Mouse (Mus musculus) heart, postnatal 25 days (tissue): ENCODE measurements at regions not wholly inside any gene's neighbourhood (a gene's known extent, or its start where the extent isn't known, plus 50 kb on each side); places are given as distances from the start of the nearest gene placed in this dataset.
"Not testable (repeated sequence)": the region's sequence is repeated elsewhere in the genome, so short reads cannot be mapped to it uniquely, and the experiment has no call there.

Source experiments
- DNase-seq: peaks from one replicate; pipeline ENCODE4 v3.0.0; 2022; ENCODE audit warnings: low spot score
- intact Hi-C: fragments of 180-260 bp; cut with DNase I; formaldehyde crosslinking; loops from one replicate; pipeline ENCODE4 v1.15.1; 2025

DNA sequence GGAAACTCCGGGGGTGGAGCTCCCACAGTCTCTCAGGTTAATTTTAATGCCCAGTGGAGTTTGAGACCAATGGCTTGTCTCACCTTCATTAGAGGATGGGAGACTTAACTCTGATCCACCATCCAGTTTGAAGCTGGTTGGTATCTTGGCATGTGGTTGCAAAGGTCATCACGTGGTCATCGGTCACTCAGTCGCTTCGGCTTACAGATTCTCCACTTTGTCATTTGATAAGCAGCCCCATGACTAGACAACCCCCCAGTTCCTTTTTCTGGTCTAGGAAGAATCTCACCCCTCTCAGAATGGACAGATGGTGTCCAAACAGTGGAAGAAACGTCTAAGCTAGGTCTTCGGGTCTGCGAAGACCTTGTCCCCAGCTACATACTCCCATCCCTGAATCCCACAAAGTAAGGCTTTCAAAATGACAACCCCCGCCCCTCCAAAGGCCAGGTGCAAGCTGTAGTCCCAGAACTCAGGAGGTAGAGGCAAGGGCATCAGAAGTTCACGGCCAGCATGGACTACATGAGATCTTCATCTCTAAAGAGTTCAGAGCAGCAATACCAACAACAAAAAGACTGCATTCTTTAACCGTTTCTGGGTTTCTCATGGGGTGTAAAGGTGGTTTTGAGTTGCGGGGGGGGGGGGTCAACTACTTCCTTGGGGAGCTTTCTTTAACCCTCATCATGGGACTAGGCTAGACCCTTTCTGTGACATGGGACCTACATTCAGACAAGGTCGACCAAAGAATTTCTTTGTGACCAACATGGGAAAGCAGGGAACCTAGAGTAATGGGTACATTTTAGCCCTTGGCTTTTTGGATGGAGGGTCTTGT, 60.6 kb upstream of the Cpm start:
- intact Hi-C loops = no loop called here
- no peak for DNase-seq

DNA sequence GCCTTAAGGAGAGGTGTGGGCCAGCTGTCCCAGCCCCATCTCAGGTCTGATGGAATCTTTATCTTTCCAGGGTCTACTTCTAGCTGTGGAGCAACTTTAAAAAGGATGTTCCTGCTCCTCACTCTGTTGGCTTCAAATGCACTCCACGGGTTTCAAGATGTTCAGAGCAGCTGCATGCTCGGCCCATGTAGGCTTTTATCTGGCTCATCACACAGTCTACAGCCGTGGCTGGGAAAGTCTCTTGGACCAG, 61.2 kb upstream of the Cpm start:
- no peak for DNase-seq
- intact Hi-C loops = no loop called here

DNA sequence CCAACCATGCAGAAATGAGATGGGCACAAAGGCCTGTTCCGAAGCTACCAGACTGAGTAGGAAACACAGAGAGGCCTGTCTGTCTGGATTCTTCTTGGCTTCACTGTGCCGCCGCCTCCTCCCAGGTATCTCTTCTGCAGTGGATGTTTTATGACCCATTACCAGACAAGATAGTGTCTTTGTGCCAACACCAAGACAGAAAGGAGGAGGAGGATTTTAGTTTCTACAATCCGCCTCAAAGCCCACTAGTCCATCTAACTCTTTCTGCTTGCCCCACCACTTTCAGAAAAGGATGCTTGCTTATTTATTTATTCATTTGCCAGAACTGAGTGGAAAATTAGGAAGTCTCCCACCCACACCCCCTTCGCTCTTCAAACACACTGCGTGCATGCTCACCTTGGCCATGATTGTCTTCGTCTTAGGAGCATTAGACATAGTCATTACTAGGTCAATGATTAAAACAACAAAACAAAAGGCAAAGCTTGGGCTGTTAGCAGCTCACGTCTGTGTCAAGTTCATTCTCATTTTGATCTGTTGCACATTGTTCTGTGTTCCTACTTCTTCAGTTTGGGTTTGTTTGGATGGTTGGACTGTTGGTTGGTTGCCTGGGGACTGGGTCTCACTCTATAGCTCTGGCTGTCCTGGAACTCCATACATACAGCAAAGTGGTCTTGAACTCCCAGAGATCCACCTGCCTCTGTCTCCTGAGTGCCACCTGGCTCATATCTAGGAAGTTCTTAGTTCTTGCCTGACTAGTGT, 61.7 kb upstream of the Cpm start:
- no peak for DNase-seq
- intact Hi-C loops = no loop called here

DNA sequence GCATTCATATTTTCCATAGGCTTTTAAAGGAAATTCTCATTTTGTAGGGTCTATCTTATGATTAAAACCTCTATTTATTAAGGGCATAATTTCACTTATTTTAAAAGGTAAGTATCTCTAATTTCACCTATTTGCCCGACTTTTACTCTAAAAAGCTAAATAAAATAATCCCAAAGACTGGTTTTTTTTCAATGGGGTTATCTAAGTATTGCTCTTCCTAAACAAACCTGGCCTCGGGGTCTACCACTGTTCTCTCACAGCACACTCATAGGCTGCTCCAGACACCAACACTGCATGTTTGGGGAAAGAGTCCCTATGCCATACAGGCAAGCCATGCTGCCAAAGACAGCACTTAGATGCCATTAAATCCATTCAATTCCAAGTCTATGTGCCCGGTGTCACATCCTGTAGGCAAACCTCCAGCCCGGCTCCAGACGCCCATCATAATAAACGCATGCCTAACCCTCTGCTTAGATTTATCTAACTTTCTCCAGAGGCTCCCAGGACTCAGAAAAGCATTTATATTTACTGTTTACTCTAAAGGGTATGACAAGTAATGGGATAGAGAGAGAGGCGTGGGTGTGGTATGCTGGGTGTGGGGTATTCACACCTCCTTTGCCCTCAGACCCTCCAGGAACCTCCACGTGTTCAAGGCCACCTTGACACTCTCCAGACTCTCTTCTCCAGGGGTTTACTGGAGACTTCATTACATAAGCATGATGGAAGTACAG, 62.5 kb upstream of the Cpm start:
- intact Hi-C loops = no loop called here

DNA sequence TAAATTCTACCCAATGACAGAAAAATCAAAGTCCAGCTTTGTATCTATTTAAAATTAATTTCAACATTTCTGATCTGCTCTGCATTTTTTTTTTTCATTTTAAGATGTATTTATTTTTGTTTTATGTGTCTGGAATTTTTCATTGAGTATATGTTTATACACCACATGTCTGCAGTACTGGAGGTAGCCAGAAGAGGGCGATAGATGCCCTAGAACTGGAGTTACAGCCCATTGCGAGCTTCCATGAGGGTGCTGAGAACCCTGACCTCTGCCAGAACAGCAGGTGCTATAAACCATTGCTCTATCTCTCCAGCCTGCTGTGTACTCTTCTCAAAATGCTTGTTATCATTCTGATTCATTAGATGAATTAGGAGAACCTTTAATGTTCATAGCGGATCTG, 63.1 kb upstream of the Cpm start:
- intact Hi-C loops = no loop called here
- no peak for DNase-seq

More for the DNA sequence above, 62.5 kb upstream of the Cpm start:
- DNase-seq = no peak

DNA sequence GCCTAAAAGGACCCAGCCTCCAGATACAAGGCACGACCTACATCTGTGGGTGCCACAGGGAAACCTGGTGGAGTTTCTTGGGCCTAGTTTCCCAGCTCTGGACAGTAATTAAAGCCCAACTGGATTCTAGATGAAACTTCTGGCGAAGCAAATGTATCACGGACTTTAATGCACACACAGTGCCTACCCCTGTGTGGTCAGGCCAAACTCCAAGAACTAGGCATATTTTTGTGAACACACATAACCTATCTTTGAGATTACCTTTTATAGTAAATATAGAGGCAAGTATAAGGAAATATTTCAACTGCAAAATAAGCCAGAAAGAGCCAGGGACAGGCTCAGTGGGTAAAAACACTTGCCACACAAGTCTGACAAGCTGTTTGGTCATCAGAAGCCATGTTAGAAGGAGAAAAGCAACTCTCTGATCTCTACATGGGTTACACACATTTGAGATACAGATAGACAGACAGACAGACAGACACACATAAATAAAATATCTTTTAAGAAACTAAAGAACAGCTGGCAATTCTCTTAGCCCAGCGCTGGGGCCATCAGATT, 63.7 kb upstream of the Cpm start:
- intact Hi-C loops = no loop called here

DNA sequence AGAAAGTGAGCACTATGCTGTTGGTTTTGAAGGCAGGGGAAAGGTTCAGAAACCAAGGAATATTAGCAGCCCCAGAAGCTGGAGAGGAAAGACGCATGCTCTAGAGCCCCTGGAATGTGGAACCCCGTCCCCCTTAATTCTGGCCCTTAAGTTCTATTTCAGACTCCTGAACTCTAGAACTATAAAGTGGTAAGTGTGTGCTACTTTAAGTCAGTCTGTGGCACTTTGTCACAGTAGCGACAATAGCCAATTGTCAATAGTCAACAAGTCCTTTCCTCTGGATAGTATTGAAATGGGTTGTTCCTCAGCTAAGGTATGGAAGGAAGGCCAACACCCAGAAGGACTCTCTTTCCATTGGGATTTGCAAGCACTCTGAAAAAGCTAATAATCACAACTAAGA, 64.2 kb upstream of the Cpm start:
- intact Hi-C loops = no loop called here
- DNase-seq = no peak

More for the DNA sequence above, 63.7 kb upstream of the Cpm start:
- no peak for DNase-seq

DNA sequence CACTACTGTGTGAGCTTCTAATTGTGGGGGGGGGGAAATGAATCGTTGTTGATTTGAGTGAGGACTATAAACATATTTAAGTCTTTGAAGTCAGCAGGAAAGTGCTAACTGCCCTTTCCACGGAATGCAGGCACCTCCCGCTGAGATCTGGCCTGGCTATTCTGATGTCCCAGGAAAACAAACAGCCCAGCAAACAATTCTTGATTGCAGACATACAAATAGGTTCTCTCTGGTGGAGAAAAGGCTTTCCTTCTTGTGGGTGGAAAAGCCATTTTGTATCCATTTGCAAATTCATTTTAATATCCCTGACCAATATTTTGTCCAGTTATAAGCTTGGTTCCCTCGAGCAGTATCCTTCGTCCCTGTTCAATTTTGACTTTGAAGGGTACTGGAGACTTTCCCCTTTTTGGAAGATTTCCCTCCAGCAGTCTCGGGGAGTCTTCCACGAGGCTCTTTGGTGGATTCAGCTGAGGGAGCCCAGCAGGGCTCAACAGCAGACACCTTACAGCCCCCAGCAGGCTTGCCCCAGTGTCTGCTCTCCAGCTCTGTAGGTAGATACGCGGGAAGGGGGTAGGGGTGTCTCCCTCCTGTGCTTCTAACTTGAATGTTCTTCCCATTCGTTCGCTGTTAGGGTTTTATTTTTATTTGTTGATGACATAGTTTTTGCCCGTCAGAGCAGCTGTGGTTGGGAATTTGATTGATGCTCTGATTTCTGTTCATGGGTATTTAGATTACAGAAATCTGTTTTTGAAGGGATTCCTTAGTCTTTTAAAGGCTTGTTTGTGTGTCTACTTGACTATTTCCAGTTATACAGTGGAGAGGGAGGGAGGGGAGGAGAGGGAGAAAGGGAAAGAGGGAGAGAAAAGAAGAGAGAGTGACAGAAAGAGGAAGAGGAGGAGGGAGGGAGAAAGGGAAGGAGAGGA, 64.9 kb upstream of the Cpm start:
- DNase-seq = no peak
- intact Hi-C loops = no loop called here

DNA sequence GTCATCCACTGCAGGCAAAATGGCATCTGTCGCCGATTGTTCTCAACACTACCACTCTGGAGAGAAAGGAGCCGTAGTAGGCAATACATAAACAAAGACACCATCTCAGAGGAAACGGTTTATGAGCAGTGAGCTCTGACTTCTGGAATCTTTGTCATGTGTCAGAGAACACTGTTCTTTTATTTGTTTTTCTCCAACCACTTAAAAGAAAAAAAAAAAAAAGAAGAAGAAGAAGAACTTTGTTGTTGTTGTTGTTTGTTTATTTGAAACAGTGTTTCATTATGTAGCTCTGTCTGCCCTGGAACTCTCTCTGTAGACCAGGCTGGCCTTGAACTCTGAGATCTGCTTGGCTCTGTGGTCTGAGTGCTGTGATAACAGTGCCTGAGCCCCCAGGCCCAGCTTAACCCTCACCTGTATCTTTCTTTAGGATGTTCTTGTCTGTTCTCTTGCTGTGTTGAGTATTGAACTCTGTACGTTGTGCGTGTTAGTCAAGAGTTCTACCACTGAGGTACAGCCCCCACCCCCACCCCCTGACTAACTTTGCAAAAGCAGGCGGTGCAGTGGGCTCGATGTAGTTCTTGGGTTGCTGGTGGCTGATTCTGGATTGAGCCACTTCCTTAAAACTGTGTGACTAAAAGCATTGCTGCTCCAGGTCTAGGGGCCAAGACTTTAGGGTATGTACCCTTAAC, 65.7 kb upstream of the Cpm start:
- intact Hi-C loops = no loop called here

DNA sequence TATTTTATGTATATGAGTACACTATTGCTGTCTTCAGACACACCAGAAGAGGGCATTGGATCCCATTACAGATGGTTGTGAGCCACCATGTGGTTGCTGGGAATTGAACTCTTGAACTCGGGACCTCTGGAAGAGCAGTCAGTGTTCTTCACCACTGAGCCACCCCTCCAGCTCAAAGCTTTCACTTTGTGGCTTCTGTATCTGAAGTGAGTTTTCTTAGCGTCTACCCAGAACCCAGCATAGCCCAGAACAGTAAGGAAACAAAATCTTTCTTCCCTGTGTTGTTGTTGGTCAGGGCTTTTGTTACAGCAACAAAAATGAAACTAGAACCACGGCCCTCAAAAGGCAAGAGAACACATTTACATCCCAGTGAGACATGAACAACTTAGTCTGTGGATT, 66.5 kb upstream of the Cpm start:
- intact Hi-C loops = not testable (repeated sequence)

More for the DNA sequence above, 65.7 kb upstream of the Cpm start:
- DNase-seq = no peak

DNA sequence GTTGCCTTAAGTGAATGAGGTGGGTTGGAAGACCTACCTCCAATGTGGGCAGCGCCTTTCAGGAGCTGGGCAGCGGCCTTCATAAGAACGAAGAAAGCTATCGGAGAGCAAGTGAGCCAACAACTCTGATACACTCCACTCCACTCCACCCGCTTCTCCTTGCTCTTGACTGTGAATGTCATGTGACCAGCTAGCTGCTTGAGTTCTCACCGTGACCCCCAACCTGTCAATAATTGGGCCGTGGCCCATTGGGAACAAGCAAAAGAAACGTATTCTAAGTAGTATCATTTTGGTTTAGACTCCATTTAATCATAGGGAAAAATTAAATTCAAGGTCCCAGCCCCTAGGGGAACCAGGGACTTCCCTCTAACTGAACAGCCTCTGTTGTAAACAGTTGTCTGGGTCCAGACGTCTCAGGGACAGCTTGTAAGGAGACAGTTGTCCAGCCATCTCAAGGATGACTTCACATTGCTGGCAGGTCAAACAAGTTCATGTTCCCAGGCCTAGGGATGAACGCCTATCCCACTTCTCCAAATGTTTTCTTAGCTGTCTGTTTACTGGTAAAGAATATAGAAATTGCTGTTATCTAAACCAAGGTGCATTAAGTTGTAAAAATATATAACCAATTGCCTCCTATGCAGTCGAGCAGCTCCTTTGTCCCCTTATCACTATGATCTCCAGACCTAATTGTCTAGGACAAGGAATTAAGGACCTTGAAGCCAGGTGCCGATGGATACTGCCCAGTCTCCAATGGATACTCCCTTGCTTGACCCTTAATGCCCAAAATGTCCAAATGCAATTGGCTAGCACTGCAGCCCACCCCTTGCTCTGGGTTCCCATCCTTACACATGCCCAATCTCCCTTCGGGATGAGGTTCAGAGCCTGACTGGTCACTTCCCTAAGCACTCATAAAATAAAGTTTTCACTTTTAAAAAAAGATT, 67.1 kb upstream of the Cpm start:
- DNase-seq = no peak
- intact Hi-C loops = no loop called here

More for the DNA sequence above, 66.5 kb upstream of the Cpm start:
- DNase-seq = not testable (repeated sequence)

DNA sequence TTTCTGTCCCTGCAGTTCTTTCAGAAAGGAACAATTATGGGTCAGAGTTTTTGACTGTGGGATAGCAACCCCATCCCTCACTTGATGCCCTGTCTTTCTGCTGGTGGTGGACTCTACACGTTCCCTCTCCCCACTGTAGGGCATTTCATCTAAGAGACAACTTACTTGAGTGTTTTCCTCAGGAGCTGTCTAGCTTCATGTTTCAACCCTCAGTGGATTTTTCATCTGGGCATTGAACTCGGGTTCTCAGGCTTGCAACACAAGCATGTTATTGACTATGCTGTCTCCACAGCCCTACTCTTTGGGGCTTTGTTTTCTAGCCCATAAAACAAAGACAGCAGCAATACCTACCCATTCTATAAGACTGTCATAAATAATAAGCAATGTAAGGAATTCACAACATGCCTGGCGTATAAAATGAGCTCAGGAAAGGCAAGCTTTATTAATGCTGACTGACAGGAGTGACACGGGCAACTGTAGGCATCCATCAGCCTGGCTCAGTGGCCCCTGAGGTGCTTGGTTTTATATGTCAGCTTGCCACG, 68.0 kb upstream of the Cpm start:
- DNase-seq = no peak
- intact Hi-C loops = no loop called here

DNA sequence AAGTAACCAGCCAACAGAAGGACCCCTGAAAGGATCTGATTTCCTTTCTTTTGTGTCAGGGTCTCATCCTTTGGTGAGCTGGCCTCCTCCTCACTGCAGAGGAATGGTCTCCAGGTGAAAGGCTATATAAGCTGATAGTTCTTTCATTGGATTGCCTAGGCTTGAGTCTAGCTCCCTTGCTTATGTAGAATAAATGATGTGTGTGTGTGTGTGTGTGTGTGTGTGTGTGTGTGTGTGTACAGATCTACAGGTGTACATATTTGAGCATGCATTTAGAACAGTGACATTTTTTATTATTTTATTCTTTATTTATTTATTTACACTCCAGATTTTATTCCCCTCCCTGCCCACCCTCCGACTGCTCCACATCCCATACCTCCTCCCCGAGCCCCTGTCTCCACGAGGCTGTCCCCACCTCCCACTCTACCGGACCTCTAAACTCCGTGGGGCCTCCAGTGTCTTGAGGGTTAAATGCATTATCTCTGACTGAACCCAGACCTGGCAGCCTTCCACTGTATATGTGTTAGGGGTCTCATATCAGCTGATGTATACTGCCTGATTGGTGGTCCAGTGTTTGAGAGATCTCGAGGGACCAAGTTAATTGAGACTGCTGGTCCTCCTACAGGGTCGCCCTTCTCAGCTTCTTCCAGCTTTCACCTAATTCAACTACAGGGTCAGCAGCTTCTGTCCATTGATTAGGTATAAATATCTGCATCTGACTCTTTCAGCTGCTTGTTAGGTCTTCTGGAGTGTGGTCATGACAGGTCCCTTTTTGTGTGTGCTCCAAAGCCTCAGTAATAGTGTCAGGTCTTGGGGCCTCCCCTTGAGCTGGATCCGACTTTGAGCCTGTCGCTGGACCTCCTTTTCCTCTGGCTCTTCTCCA, 68.7 kb upstream of the Cpm start:
- DNase-seq = no peak
- intact Hi-C loops = no loop called here

DNA sequence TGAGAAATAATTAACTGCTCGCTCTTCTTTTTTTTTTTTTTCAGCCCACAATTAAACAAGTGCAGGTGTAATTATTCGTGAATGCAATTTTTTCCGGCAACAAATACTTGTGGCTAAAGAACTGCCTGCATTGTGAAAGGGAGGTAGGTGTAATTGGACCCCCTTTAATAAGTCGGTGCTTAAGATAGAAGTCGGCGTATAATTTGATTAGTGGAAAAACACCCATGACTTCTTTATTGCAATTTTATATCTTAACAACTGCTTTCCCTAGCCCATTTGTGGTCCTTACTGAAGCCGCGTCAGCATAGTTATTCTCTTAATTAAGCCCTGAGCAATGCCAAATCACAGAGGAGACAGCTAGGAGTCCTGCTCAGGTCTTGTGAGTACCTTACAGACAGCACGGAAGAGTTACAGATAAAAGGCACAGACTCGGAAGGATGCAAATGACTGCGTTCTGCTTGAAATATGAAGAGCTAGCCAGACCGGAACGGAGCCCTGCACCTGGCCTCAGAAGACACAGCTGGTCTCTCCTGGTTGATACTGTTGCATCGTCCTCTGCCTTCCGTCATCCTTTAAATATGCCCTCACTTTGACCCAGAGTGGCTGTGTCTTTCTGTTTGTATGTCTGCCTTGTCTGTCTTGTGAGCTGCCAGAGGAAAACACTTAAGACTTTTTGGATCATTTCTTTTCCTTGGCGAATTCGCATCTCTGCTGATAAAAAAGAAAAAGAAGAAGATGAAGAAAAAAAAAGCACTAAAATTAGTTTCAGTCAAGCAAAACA, 69.5 kb upstream of the Cpm start:
- DNase-seq = no peak
- intact Hi-C loops = no loop called here

DNA sequence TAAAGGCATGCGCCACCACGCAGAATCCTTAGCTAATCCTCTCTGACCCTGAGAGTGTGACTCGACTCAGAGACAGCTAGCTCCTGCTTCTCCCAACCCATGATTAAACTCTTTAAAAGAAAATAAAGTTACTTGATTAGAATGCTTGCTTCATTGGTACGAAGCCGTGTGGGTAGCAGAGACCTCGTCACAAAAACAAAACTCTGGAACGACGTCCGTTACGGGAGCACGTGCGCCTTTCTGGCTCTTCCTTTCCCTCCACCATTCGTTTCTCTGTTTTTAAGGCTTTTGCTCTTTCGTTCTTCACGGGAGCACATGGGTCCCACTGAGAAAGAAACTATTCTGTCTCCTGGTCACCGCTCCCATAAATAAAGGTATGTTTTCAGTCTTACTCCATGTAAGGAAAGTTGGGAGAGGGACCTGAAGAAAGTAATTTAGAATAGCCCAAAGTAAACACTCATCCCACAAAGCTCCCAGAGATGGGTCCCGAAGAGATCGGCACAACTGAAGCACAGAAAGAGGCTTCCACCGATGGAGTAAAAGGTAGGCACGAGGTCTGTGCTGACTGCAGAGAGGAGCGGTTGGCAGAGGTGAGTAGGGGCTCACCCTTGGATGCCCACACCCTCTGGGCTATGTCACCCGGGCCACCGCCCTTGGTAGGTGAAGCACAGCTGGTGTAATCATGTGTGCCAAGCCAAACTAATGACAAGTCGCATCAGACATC, 70.2 kb upstream of the Cpm start:
- intact Hi-C loops = no loop called here
- DNase-seq = no peak
